Mouse (Mus musculus) hindbrain, embryonic 15.5 days (tissue): Measurements from ENCODE around the gene Ift22. TPM values are rescaled to one million over a fixed set of nuclear protein-coding genes. Genes with fewer than 3 reads are reported as not detected.

ENCODE experiments used
- ATAC-seq: fragments of 200-750 bp; cut with Nextera tagmentation; 2 replicates; pipeline ENCODE4 v1.8.0; 2017; ENCODE audit warnings: low read depth, moderate number of reproducible peaks, moderate TSS enrichment; ENCODE audit not compliant: low FRiP score
- H3K27ac ChIP-seq: fragments of 300-500 bp; sonication (generic); replicated peaks from 2 replicates; pipeline ENCODE4 v1.5.1; 2015; ENCODE audit warnings: mild to moderate bottlenecking, inconsistent platforms
- H3K27me3 ChIP-seq: fragments of 300-500 bp; sonication (generic); 2 replicates; pipeline ENCODE4 v1.6.1; 2015; ENCODE audit warnings: control low read depth, inconsistent platforms
- H3K36me3 ChIP-seq: fragments of 300-500 bp; sonication (generic); 2 replicates; pipeline ENCODE4 v1.6.1; 2015; ENCODE audit warnings: control low read depth, inconsistent platforms
- H3K4me1 ChIP-seq: fragments of 300-500 bp; sonication (generic); replicated peaks from 2 replicates; pipeline ENCODE4 v1.6.1; 2015; ENCODE audit warnings: control low read depth, inconsistent platforms
- H3K4me2 ChIP-seq: fragments of 300-500 bp; sonication (generic); 2 replicates; pipeline ENCODE4 v1.6.1; 2015; ENCODE audit warnings: moderate library complexity, mild to moderate bottlenecking, inconsistent platforms
- H3K4me3 ChIP-seq: fragments of 300-500 bp; sonication (generic); 2 replicates; pipeline ENCODE4 v1.5.1; 2015; ENCODE audit warnings: mild to moderate bottlenecking, inconsistent platforms
- H3K9ac ChIP-seq: fragments of 300-500 bp; sonication (generic); 2 replicates; pipeline ENCODE4 v1.6.1; 2015; ENCODE audit warnings: inconsistent platforms
- H3K9me3 ChIP-seq: fragments of 300-500 bp; sonication (generic); 2 replicates; pipeline ENCODE4 v1.6.1; 2016; ENCODE audit warnings: control low read depth, inconsistent platforms
- WGBS: fragments of 180-500 bp; shearing (Covaris S2); methylation state at CpG from one replicate; pipeline ENCODE4 v1.1.7; 2015; 5-methylcytosine and 5-hydroxymethylcytosine counted together
- polyA plus RNA-seq: library from polyadenylated mRNA; unstranded; fragments of >200 nt; fragmentation: Nextera tagmentation; extraction: Ambion mirVana; gene quantifications from 2 replicates; pipeline ENCODE4 v1.2.1, GENCODE M21; 2015

Ift22 gene
- polyA plus RNA-seq, 1 experiment from 2014 or later: 129 TPM

DNA sequence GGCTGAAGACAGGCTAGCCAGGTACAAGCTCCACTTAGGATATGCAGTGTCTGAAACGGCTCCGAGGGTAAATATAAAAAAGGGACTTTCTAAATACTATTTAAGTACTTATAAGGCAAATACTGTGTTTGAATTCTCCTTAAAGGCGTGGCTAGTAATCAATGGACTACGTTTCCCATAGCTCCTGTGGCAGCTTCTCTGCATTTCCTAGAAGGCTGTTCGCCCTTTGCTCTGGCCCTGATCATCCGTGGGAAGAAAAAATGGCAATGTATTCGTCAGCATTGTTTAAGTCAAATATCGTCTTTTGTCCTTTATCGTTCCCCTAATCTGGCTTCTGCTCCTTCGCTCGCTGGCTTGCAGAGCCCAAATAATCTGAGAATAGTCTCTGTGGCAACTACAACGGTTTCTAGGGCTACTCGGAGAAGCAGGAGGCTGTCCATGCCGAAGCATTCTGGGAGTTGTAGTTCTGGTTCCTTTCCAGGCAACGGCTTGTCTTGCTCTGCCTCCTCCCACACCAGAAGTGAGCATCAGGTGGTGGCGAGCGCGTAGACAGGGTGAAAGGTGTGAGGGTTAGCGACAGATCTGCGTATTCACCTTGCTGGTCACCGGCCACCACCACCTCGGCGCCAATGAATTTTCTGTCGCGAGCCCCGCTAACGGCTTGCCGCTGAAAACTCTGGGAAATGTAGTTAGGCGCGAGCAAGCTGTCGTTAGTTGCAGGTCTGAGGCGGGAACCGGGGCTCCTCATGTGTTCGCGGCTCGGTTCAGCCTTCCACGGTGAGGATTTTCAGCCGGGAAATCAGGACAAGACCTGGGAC is 10.9 kb downstream of the Ift22 start:
- Histone ChIP-seq H3K27me3 (no peaks in the 10 kb centered on the region), H3K9ac (peak overlapping the region; percentile 51), H3K27ac (peak overlapping the region; percentile 81), H3K4me1 (peaks cover 7% of the 10 kb centered on the region), H3K36me3 (peaks cover under 1% of the 10 kb centered on the region; the same call in 1 of the 2 replicates), H3K9me3 (no peaks in the 10 kb centered on the region), H3K4me2 (peak overlapping the region; percentile 86), H3K4me3 (peak overlapping the region; percentile 73)
- peak; percentile 93 for ATAC-seq
- 3% methylated on average over 38 of the region's 38 CpGs for WGBS

DNA sequence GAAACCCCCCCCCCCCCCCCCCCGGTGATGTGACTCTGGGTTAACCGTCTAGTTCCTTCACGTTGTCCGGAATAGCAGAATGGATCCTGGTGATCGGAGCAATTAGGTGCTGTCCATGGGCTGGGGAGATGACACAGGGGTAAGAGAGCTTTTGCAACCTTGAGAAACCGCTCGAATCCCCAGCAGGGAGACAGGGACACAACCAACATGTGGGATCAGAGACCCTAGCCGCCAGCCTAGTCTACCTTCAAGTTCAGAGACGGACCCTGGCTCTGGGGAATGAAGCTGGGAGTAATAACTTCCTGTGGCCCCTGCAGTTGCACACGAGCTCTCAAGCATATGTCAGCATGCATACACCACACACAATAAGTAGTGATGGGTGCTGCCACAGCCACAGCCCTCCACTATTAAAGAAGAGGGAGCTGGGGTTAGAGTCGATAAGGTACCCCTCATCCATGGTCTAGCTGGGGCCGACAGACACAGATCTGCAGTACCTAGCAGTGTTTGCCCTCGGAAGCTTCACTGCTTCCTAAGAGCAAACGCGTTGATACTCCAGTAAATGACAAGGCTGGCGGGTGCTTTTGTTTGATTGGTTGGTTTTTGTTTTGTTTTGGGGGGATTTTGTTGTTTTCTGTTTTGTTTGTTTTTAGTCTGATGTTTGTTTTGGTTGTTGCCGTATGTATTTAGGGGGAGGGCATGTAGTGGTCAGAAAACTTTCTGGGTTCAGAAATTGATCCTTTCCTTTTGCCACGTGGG is 11.8 kb downstream of the Ift22 start:
- H3K4me1 ChIP-seq: peaks cover 7% of the 10 kb centered on the region
- peak; percentile 7 for ATAC-seq
- H3K27ac ChIP-seq: peak overlapping the region; percentile 81; the same call in 1 of the 2 replicates
- no peaks in the 10 kb centered on the region for H3K9me3 ChIP-seq
- 29% methylated on average over 15 of the region's 18 CpGs for WGBS
- no peaks in the 10 kb centered on the region for H3K27me3 ChIP-seq
- peak overlapping the region; percentile 86 for H3K4me2 ChIP-seq
- peak overlapping the region; percentile 73 for H3K4me3 ChIP-seq
- peak overlapping the region; percentile 51 for H3K9ac ChIP-seq
- H3K36me3 ChIP-seq: no peaks in the 10 kb centered on the region

DNA sequence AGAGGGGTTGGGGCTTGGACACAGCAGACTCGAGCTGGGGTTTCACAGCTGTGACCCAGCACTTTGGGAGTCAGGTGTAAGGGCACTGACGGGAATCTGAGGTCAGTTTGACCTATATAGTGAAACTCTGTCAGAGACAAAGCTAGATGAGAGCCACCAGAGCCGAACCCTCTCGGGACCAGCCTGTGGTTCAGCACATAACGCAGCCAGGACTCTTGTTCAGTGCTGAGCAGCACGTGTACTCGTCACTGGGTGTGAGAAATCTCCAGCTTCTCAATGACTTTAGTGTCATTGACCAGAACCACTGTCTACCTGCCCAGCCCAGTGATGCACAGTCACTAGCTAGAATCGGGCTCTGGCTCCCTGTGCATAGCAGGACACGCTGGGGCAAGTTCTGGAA is 14.9 kb downstream of the Ift22 start:
- H3K4me1 ChIP-seq: peaks cover 7% of the 10 kb centered on the region
- H3K4me2 ChIP-seq: no peak overlapping the region
- H3K27ac ChIP-seq: no peak overlapping the region
- H3K27me3 ChIP-seq: no peaks in the 10 kb centered on the region
- no peak overlapping the region for H3K4me3 ChIP-seq
- no peaks in the 10 kb centered on the region for H3K9me3 ChIP-seq
- no peaks in the 10 kb centered on the region; the same call in 1 of the 2 replicates for H3K36me3 ChIP-seq
- 88% methylated on average over 9 of the region's 9 CpGs for WGBS
- no peak for ATAC-seq
- H3K9ac ChIP-seq: no peak overlapping the region

DNA sequence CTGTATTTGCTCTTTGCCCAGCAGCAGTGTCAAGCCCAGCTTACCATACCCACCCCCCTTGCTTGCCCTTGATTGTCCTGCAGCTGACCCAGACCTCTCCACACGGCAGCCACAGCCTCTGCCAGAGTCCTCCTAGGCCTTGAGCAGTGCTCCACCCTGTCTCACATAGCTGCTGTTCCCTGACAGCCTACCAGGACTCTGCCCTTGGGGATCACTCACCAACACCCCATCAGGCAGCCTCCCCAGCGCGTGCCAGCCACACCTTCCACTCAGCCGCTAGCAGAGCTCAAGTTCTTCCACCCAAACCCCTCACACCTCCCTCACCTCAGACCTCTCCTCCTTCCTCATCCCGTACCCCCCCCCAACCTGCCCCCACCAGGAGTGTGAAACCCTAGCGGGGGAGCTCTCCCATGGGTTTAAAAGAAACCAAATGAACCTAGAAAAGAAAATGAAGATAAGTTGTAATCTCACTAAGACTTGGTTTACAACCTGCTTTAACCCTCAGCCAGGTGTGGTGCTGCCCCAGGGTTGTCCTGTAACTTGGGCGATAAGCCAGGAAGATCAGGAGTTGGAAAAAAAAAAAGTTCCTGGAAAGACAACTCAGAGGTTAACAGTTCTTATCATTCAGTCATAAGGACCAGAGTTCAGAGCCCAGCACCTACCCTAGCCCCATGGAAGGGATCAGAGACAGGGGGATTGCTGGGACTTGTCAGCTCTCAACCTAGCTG is 16.0 kb downstream of the Ift22 start:
- H3K27ac ChIP-seq: no peak overlapping the region
- no peaks in the 10 kb centered on the region for H3K9me3 ChIP-seq
- WGBS: 78% methylated on average over 7 of the region's 7 CpGs
- no peaks in the 10 kb centered on the region for H3K27me3 ChIP-seq
- H3K4me2 ChIP-seq: no peak overlapping the region
- no peak overlapping the region for H3K4me3 ChIP-seq
- H3K36me3 ChIP-seq: no peaks in the 10 kb centered on the region; the same call in 1 of the 2 replicates
- no peak for ATAC-seq
- no peak overlapping the region for H3K9ac ChIP-seq
- peaks cover 7% of the 10 kb centered on the region for H3K4me1 ChIP-seq

DNA sequence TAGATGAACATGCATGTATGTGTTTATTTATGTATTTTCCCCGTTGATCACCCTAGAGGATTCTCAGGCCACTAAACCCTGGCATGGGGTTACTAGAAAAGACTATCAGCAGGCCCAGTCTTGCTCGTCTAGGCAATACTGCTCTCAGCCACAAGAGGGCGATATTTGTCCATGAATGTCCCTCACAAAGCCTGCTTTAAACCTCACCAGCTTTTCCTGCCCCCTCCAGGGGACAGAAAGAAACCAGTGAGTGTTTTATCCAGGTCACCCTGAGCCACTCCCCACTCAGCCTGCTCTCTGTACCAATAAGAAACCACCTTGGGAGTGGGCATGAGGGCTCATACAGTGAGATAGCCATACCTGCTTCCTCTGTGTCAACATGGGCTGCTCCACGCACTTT is 21.1 kb downstream of the Ift22 start:
- no peak overlapping the region for H3K4me2 ChIP-seq
- WGBS: 22% methylated on average over 4 of the region's 4 CpGs
- peak; percentile 70; the same call in 1 of the 2 replicates for ATAC-seq
- no peak overlapping the region for H3K4me3 ChIP-seq
- H3K36me3 ChIP-seq: no peaks in the 10 kb centered on the region; the same call in 1 of the 2 replicates
- no peaks in the 10 kb centered on the region for H3K27me3 ChIP-seq
- H3K27ac ChIP-seq: no peak overlapping the region
- H3K9ac ChIP-seq: no peak overlapping the region
- H3K4me1 ChIP-seq: peaks cover 3% of the 10 kb centered on the region; the same call in 1 of the 2 replicates
- H3K9me3 ChIP-seq: no peaks in the 10 kb centered on the region

DNA sequence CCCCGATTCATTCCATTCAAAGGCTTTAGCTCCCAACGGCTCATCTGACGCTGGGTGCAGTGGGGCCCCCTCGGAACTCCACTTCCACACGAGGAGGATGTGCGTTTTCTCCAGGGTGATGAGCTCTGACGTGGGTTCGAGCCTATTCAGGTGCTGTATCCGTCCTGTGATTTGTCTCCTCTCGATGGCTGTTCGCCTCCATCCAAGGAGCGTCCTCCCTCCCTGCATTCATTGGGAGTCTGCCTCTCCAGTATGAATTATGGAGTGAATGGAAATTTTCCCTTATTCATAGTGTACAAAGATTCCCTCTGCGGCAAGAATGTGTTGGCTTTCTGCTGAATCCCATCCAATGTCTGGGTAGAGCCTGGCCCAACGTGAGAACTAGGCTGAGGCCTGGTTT is 23.9 kb downstream of the Ift22 start:
- Histone ChIP-seq H3K36me3 (no peaks in the 10 kb centered on the region), H3K9ac (no peak overlapping the region), H3K4me1 (peaks cover 3% of the 10 kb centered on the region; the same call in 1 of the 2 replicates), H3K4me3 (no peak overlapping the region), H3K9me3 (no peaks in the 10 kb centered on the region), H3K4me2 (no peak overlapping the region), H3K27me3 (no peaks in the 10 kb centered on the region), H3K27ac (no peak overlapping the region)
- 69% methylated on average over 14 of the region's 14 CpGs for WGBS
- ATAC-seq: no peak

DNA sequence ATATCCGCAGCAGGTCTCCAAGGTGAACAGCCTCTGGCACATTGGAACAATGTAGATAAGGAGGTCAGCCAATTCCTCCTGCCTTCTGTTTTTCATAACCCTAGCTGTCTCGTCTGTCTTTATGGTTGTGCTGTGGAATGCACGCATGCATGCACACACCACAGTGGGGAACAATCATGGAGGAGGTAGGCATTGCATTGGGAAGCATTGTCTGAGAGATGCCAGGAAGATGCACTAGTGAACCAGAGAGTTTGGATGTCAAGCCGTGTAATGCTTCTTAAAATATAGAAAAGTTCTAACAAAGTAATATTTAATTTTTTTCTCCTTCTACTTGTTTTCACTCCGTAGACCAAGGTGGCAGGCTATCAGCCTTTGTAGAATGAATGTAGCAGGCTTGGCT is 25.0 kb downstream of the Ift22 start:
- 80% methylated on average over 5 of the region's 5 CpGs for WGBS

DNA sequence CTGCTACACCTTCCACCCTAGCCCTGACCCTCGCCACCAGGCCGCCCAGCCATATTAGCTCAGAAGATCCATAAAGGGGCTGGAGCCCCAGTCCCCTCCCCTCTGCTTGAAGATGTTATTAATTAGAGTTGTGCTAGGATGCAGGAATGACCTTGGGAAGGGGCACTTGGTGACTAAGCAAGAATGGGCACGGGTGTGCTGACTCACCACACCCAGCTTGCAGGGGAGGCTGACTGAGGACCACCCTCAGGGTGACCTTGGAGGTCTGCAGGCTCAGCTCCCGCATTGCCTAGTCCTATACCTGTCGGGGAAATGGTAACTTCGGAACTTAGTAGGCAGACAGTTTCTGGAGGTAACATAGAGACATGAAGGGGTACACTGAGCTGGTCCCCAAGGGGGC is 26.0 kb downstream of the Ift22 start:
- Histone ChIP-seq H3K36me3 (no peaks in the 10 kb centered on the region), H3K4me2 (no peak overlapping the region), H3K9me3 (no peaks in the 10 kb centered on the region), H3K4me1 (peaks cover 3% of the 10 kb centered on the region; the same call in 1 of the 2 replicates), H3K27me3 (no peaks in the 10 kb centered on the region), H3K4me3 (no peak overlapping the region), H3K9ac (no peak overlapping the region), H3K27ac (no peak overlapping the region)
- ATAC-seq: no peak
- 89% methylated on average over 6 of the region's 6 CpGs for WGBS

More for the DNA sequence above, 25.0 kb downstream of the Ift22 start:
- H3K4me3 ChIP-seq: no peak overlapping the region
- peaks cover 3% of the 10 kb centered on the region; the same call in 1 of the 2 replicates for H3K4me1 ChIP-seq
- H3K9ac ChIP-seq: no peak overlapping the region
- H3K9me3 ChIP-seq: no peaks in the 10 kb centered on the region
- no peak for ATAC-seq
- no peaks in the 10 kb centered on the region for H3K36me3 ChIP-seq
- H3K4me2 ChIP-seq: no peak overlapping the region
- H3K27me3 ChIP-seq: no peaks in the 10 kb centered on the region
- H3K27ac ChIP-seq: no peak overlapping the region

DNA sequence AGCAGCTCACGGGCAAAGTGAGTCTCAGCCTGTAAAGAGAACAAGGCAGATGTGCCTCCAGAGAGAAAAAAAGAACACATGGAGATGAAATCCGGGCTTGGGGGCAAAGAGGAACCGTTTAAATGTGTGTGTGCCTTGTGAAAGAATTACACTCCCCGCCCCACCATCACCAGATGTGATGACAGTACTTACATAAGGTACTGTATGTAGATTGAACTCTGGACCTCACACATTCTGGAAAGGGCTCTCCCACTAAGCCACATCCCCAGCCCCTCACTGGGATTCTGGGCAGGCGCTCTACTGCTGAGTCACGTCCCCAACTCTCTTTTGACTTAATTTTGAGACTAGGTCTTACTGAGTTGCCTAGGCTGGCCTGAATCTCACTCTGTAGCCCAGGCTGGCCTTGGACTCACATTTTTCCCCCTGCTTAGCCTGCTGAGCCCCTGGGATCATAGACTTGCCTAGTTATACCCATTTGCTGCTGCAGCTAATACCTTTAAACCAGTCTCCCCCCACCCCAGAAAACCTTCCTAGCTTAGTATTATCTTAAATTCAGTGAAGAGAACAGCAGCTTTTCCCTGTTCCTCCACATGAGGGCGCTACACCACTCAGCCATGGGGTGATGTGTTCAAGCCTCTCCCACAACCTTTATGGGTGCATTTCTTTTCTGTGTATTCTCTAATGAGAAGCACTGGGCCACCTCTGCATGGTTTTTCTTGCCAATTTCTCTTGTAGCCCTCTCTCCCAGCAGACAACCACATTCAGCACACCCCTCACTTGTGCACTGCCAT is 28.1 kb downstream of the Ift22 start:
- 76% methylated on average over 7 of the region's 7 CpGs for WGBS
- Histone ChIP-seq H3K27me3 (no peaks in the 10 kb centered on the region), H3K4me2 (no peak overlapping the region), H3K4me1 (no peaks in the 10 kb centered on the region), H3K27ac (no peak overlapping the region), H3K9ac (no peak overlapping the region), H3K36me3 (no peaks in the 10 kb centered on the region), H3K9me3 (no peaks in the 10 kb centered on the region), H3K4me3 (no peak overlapping the region)
- no peak for ATAC-seq

DNA sequence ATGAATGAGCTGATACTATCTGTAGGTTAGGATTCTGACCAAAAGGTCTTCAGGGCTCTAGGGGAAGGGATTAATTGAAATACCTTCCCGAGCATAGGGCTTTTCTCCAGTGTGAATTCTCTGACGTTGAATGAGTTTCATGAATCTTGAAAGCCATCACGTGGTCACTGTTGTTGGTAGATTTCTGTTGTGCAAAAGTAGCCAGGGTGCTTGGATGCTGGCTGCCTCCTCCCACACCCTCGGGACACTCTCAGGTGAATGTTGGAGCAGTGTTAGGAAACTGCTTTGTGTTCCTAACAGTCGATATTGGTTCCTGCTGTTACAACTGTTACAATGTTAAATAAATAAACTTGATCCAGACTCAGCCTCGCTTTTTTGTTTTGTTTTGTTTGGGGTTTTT is 28.8 kb downstream of the Ift22 start:
- no peak overlapping the region for H3K27ac ChIP-seq
- no peaks in the 10 kb centered on the region for H3K4me1 ChIP-seq
- no peak for ATAC-seq
- no peak overlapping the region for H3K4me3 ChIP-seq
- no peak overlapping the region for H3K9ac ChIP-seq
- no peaks in the 10 kb centered on the region for H3K9me3 ChIP-seq
- no peaks in the 10 kb centered on the region for H3K36me3 ChIP-seq
- H3K4me2 ChIP-seq: no peak overlapping the region
- no peaks in the 10 kb centered on the region for H3K27me3 ChIP-seq
- 84% methylated on average over 6 of the region's 6 CpGs for WGBS

DNA sequence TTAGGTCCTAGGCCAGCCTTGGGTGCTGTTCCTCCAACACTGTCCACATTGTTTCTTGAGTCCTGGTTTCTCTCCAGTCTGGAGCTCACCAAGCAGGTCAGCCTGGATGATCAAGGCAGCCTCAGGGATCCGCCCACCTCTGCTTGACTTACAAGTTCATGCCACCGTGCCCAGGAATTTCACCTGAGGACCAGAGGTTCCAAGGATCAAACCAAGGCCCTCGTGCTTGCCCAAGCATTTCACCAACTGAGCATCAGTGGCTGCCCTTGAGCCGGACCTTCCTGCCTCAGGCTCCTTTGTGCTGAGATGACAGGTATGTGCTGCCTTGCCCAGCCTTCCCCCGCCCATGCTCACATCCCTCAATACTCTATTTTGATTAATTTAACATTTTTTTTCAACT is 29.7 kb downstream of the Ift22 start:
- no peak overlapping the region for H3K4me2 ChIP-seq
- WGBS: 94% methylated on average over 5 of the region's 5 CpGs
- no peak for ATAC-seq

More for the DNA sequence above, 29.7 kb downstream of the Ift22 start:
- Histone ChIP-seq H3K27me3 (no peaks in the 10 kb centered on the region), H3K4me3 (no peak overlapping the region), H3K4me1 (no peaks in the 10 kb centered on the region), H3K9me3 (no peaks in the 10 kb centered on the region), H3K27ac (no peak overlapping the region), H3K36me3 (no peaks in the 10 kb centered on the region), H3K9ac (no peak overlapping the region)
